Mouse (Mus musculus): ENCODE measurements around the gene Hoga1.

- TF ChIP-seq CTCF (conservative IDR thresholded peaks at IDR 0.05; ENCODE audit: insufficient read depth, insufficient read length, low read depth, low read length) (no peak), POLR2A (IDR thresholded peaks at IDR 0.05; ENCODE audit: low read depth, low read length) (no peak)
These were observed 59.3 kb downstream of the Hoga1 start for GRCm38 (mm10) chr19:42104681-42105080.

All from kidney, adult 2 months (tissue).